Mouse (Mus musculus) 416B (cell line): ENCODE data around the gene Slc17a3.
A peak's percentile ranks its signal among the peaks of the same experiment; 100 is the strongest.

Experiments used
- DNase-seq: peaks from one replicate; pipeline ENCODE4 v3.0.0; 2011; ENCODE audit warnings: low read depth

Gene Slc17a3

DNA sequence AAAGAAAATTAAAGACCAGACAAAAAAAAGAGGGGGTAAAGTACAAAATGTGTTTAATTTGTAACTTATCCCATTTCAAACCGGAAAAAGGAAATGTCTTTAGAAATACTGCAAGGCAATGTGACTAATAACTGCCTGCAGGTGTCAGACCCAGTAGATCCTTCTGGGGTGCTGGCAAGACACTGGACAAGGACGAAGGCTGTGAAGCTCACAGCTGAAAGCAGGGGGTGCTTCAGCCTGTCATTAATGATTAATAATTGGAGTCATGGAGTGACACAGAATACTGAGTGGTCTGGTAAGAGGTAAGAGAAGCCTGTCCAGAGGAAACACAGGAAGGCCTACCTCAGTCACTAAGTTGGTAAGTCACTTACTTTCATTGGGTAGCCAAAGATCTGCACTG is at the start of gene Slc17a3:
Slc17a3 (plus strand) TSS at position 127 of the 400 bp plus-strand sequence.
- DNase-seq: no peak

DNA sequence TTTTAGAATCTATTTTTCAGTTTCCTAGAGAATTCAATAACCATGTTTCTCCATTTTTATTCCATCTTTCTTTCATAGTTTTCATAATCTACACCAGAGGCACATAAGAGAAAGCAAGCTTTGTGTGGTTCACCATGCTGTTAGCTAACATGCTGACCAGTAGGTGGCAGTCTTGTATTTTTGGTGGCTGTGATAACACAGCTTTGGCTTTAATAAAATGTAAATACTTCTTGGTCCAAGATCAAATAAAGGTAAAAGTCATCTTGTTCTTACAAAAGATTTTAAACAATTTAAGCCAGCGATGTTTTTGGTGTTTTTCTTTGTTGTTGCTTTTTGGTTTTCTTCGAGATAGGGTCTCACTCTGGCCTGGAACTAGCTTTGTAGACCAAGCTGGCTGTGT is 46.7 kb upstream of the Slc17a3 start:
- peak; percentile 85 for DNase-seq

DNA sequence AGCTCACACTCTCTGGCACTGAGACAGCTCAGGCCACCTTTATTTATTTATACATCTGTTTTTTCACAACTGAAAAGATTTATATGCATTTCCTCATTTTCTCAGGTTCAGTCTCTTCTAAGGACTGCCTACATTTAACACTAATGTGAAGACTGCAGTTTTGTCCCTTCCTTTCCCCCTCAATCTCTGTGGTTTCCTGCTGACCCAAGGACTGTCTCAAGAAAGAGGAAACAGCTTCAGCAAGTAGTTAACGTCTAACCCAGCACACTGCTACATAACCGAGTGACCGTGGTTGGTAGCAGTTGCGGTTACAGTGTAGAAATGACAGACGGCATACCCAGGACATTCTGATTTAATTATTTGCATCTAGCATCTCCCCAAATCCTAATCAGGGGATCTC is 39.8 kb upstream of the Slc17a3 start:
- peak; percentile 97 for DNase-seq

DNA sequence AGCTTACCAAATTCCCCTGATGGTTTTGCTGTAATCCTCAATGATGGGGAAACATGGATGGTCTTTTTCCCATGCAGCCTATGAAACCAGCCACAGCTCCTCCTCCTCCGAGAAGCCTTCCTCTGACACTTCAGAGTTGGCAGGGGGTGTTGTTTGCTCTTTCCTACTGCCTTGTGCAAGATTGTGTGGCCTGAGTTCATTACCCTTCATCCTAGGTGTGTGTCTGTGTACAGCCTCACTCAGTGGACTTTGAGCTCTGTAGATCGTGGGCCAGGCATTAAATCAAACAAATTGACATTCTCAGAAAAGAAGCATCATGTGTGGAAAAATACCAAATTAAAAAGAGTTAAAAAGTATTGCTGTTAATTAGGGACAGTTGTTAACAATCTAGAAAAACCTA is 34.7 kb upstream of the Slc17a3 start:
- DNase-seq: no peak

DNA sequence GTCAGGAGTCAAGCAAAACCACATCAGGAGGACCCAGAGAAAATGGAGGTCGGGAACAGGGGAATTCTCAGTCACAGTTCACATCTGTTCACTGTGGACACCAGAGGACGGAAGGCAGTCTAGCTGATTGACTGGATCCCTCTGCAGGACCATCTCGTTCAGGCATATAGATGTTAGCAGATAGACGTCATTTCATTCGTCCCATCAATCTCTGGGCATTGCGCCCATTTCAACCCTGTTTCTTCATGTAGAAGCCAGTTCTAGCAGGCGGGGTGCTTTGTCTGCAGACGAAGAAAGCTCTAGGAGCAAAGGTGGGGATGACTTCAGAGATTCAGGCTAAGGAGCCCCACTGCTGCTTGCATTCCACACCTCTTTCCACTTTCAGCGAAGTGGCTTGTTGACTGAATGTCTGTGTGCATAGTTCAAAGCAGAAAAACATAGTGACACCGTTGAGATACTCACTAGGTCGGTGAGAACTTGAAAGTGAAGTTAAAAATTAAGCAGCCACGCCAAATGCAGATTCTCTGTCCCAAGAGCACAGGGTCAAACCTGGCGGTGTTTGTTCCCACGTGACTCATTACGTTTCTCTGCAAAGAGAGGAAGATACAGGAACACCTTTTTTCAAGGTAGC is 32.7 kb upstream of the Slc17a3 start, which contains the start of gene Slc17a2:
Slc17a2 (plus strand) TSS at position 572 of the 631 bp plus-strand sequence.
- DNase-seq: no peak

DNA sequence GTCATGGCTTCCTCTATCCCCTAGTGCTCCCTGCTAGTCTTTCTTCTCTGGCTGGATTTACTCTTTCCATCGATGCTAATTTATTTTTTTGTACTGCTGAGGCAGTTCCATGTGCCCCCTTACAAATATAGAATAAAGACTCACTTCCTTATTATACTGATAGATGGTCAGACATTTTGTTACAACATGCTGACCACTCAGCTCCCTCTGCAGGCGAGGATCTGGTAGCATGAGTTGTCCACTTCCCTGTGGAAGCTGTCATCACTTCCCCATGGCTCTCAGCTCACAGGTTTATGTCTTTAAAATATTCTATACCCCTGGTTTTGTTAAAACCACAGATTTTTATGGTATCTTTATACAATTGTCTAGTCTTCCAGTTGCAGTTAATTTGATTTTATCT is 23.1 kb upstream of the Slc17a3 start:
- peak; percentile 74 for DNase-seq

DNA sequence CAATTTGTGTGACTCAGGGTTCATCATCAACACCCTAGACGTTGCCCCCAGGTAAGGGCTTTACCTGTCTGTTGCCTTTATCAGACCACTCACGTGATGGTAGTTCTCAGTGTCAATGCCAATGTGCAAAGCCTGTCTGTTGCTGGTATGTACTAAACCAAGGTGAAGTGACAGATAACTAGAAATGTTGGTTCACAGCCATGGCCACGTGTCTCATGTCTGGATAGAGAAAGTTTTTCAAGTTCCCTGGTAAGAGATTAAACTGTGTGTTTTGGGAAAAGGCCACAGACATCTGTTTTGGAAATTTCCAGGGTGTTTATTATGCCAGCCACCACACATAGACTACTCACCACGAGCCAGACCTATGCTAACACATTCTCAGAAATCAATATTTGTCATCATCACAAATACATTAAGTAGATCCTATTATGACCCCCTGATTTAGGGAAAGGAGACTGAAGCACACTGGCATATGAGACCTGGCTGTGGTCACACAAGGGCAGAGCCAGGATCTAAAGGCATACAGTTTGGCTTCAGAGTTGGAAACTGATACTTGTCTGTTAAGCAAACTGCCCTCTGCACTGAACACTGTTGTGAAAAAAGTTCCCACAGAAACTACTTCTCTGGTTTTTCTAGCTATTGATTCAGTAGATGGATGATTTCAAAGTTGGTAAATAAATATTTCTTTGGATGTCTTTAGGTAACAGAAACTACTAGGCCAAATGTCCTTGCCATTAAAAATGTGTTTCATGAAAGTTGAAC is 18.9 kb upstream of the Slc17a3 start:
- no peak for DNase-seq

DNA sequence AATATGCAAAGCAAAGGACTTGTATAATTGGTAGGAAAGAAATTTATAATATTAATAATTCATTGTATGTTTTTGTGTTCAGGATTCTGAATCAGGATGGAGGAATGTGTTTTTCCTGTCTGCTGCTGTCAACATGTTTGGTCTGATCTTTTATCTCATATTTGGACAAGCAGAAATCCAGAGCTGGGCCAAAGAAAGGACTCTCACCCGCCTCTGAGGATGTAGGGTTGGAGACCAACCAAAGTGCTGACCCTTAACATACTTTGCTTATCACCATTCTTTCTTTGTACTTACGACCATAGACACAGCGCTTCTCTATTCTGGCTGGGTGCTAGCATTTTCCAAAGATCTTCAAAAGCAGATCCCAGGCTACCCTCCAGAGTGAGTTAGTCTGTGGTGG is 17.0 kb upstream of the Slc17a3 start:
- no peak for DNase-seq

DNA sequence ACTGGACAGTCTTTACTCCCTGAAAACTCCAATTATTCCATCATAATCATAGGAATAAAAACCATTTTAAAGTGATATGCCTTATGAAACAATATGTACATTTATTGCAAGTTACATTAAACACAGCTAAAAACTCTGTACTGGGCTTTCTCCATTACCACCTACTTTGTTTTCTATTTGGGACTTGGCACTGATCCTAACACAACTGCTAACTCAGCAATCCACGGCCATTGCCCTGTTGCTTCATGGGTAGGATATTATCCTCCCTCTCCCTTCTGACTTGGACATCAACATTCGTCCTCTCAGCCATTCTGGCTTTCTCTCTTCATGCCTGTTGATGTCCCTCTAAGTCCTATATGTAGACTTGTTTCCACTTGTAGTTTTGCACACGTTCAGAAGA is 12.6 kb upstream of the Slc17a3 start:
- DNase-seq: no peak

DNA sequence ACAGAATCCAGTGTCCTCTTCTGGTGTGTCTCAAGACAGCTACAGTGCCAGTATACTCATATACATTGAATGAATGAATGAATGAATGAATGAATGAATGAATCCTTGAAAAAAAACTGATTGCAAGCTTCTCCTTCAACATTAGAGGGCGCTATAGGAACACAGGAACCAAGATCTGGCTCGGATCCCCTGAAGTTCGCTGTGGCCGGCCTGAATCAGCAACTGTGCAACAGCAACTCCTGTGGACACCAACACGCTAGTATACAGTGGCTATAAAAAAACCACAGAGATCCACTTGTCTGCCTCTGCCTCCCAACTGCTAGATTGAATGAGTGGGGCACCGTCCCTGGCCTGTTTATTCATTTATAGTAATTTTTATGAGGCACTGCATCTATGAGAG is 6.2 kb upstream of the Slc17a3 start:
- peak; percentile 80 for DNase-seq

DNA sequence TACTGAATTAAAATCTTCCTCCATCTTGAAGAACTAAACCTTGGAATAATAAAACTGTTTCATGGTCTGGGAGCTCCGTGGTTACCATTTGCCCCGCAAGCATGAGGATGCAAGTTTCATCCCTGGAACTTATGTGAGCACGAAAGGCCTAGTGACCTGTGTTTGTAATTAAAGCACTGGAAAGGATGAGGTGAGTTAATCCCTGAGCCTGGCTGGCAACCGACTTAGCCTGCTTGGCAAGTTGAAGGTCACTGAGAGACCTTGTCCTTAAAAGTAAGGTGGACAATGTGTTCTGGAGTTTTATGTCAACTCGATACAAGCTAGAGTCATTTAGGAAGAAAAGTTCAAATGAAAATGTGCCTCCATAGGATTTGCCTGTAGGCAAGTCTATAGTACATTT is 4.4 kb upstream of the Slc17a3 start:
- DNase-seq: no peak

DNA sequence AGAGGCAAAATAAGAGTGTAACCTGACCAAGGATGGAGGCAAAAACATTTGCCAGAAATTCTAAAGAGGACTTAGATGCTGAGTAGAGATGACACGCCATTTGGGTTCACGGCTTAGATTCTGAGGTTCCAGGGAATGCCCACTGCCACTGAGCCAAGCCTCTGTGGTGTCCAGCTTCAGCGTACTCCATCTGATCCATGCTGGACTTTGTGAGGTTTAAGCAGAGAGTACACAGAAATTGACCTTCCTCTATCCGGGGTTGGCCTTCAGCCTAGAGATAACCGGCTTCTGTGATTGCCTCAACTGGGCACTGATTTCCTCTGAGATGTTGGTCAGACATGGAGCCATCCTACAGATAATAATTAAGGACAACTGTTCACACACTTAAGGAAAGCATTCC is 2.6 kb upstream of the Slc17a3 start:
- DNase-seq: no peak

DNA sequence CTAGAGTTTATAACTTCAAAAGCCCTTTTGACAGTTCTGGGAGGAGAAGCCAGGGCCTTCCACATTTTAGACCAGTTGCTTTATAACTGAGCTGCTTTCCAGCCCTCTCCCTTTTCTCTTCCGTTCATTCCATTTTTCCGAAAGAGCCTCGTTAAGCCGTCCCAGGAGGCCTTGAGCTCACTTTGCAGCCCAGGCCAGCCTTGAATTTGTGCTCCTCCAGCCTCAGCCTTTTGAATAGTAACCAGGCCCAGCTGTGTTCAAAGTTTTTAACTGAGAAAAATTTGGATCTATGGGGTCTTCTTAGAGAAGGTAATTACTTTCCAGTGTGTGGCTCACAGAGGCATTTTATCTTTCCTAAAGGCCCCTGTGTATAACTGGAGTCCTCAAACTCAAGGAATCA is 6.6 kb downstream of the Slc17a3 start:
- no peak for DNase-seq

DNA sequence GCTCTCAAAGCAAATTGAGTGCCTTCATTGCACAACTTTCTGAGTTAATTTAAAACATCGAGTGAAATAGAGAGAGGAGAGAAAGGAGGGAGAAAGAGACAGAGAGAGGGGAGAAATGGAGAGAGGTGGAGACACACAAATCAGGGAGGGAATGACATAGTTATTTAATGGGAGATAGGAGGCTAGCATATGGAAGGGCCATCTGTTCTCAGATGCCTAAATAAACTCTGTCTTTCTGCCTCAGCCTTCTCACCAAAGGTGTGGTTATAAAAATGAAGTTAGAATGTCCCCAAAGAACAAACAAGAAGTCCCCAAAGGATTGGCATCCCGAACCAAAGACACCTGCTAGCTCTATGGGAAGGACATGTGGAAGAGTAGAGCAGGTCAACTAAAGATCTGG is 10.1 kb downstream of the Slc17a3 start:
- no peak for DNase-seq

DNA sequence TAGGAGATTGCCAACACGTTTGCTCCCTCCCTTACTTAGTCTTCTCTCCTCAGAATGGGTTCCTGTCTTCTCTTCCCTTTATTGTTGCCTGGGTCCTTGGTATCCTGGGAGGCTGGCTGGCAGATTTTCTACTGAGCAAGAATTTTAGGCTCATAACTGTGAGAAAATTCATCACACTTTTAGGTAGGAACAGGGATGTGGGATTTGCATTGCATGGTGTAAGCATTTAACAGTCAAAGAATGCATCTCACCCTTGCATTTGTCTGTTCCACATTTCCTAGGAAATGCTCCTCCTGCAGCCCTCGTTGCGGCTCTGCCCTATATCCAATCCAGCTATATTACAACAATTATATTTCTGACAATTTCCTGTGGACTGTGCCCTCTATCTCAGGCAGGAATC is 17.2 kb downstream of the Slc17a3 start:
- no peak for DNase-seq

DNA sequence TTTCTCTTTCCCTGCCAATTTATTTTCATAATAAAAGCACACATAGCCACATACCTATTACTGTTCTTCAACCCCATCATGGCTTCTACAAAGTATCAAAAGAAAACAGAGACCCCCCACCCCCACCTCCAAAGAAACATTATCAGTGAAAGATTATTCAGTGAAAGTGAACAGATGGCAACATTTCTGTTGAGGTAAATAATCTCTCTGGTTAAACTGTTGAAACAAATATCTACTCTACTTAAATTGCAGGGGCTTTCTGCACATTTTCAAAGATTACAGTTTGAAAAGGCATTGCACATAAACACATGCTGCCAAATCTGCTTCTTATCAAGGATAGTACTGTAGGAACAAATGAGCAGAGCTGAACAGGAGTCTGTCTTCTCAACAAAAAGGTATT is 22.6 kb downstream of the Slc17a3 start:
- no peak for DNase-seq

DNA sequence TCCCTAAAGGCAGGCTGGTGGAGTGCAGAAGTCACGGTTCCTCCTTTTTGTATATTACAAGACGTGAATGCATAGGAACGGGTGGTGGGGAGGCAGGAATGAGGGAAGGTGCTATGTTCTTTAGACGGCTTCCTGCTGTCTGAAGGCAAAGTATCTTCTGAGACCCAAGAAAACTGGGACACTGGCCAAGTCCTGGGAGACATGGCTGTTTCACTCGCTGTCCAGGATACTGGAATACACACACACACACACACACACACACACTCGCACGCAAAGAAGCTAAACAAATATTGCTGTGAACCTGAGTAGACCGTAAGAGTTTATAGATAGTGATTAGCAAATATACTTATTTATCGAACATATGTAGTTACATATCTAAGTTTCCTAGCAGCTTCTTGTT is 25.5 kb downstream of the Slc17a3 start:
- no peak for DNase-seq

DNA sequence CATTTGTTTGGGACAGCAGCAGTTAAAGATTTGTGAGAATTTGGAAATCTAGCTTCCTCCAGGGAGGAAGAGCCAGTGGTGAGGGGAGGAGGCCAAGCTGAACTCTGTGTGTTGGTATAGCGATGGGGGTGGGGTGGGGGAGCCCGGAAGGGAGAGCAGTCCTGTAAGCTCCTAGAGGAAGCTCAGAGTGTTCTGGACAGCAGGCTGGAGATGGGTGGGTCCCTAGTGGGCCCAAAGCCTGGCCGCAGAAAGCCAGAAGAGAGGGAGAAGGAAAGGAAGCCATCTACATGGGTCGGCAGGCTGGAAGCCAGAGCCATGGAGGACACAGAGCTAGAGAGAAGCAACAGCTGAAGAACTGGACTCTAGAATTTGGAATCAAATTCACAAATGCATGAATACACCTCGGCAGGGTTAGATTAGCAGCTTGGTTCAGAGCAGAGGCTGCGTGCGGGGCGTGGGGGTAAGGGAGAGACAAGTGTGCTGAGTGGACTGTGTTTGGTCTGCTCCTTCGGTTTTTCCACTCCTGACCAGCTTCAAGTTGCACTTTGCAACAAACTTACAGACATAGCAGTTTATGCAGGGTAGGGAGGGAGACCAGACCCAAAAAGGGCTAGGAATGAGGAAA is 27.0 kb downstream of the Slc17a3 start:
- no peak for DNase-seq

DNA sequence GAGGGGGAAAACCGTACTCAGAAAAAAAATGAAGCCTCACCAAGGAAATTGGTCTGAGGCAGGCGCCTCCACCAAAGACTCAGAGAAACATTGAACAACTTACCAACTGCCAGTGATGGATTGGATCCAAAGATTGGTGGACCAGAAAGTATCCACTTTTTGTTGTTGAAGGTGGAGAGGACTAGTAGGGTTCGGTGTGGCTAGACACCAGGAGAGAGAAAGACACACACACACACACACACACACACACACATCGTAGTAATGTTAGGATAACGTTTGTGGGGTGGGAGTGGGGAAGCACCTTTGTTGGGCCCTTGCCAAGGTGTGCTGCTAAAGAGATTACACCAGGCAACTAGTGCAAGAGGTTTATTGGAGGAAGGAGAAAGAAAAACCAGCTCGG is 27.8 kb downstream of the Slc17a3 start:
- DNase-seq: no peak

DNA sequence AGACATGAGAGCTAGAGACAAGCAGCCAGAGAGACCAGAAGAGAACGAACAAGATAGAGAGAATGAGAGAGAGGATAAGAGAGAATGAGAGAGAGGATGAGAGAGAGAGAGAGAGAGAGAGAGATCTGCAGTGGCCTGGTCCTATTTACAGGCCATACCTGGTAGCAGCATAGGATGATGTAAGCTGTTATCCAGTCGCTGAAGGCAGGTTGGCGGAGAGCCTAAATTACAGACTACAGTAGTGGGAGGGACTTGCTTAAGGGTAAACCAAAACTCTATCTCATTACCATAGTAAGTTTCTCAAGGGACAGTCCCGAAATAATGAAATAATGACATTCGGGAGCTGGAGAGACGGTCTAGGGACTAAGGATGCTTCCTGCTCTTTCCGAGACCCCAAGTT is 28.2 kb downstream of the Slc17a3 start, which contains the start of gene Slc17a1:
Slc17a1 (plus strand) TSS at position 346 of the 400 bp plus-strand sequence.
- DNase-seq: no peak

DNA sequence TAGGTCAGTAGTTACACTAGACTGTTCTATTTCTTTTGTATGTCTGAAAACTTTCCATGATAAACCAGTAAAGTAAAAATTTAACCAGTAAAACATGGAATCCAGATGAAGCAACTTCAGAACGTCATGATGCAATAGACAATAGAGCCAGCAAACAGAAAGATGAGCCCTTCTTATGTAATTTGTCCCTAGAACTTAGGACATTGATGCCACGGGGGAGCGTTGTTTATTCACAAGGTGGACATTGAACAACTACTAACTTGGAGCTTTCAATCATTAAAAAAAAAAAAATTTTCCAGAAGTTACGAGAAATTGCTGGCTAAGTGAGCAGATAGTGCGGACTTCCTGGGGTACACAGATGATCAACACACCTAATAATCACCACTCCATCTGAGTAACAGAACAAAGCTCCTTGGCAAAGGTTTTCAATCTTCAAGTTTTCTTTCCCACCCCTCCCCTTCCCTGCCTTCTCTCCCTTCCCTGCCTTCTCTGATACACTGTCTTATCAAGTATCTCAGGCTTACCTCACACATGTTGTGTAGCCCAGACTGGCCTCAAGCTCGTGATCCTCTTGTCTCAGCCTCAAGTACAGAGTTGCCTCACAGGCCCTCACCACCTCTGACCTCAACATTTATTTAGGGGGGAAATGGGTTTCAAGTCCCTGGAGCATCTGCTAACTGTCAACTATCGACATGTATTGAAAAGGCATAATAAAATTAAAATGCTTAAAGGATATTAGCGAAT is 29.7 kb downstream of the Slc17a3 start:
- DNase-seq: peak; percentile 21

DNA sequence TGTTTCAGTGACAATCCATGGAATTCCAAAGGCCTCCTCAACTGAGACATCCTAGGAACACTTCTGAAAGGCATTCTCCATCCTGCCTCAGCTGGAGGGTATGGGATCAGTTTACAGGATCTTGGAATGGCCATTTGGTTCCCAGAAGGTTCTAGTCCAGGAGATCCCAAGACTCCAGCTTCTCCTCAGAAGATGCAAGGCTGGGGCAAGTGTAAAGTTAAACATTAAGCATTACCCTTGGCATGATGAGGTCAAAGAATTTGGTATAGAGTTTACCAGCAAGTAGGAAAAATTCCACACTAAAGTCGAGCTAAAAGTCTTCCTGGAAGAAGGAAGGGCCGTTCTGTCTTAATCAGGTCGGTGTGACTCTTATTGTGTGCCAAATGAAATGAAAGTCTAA is 30.8 kb downstream of the Slc17a3 start:
- DNase-seq: no peak

DNA sequence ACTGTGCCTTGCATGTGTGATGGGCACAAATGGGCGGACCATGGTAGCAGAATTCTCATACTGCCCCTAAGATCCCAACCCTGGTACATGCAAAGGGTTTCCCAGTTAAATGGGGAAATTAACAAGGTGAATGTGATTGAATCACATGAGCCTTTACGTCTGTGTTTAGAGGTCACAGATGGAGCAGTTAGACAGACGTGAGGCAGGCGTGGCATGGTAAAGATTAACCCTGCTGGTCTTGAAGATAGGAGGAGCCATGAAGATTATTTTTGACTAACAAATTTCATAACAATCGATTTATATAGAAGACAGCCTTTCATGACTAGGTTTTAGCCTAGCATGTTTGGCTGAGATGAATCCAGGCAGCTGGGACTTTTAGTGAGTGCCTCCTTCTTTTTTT is 33.9 kb downstream of the Slc17a3 start:
- DNase-seq: no peak
